Mouse (Mus musculus) urinary bladder, postnatal 4 days (tissue): Measurements from ENCODE around the gene Wbp11.

ENCODE experiments used
- DNase-seq, 2 experiments: peaks; one replicate each; pipeline ENCODE4 v3.0.0; 2021 to 2022; ENCODE audit warnings: low spot score in 2 of 2

The Wbp11 gene

GRCm38 (mm10) chr6:136827881-136828561 lies at the start of gene Wbp11:
Wbp11 (minus strand) TSS chr6:136828233.
- DNase-seq = peak; percentile 93 to 95

- DNase-seq = peak in 1 of 2 experiments; percentile 68
Observed at GRCm38 (mm10) chr6:136875670-136876069, 47.6 kb upstream of the Wbp11 start, which contains the start of gene Mgp. Mgp (minus strand) TSS chr6:136875823.

GRCm38 (mm10) chr6:136874599-136874998 lies 46.6 kb upstream of the Wbp11 start:
- DNase-seq = no peak

GRCm38 (mm10) chr6:136868921-136869320 lies 40.9 kb upstream of the Wbp11 start:
- DNase-seq = no peak

- no peak for DNase-seq
Observed at GRCm38 (mm10) chr6:136866150-136866549, 38.1 kb upstream of the Wbp11 start.

GRCm38 (mm10) chr6:136865360-136865759 lies 37.3 kb upstream of the Wbp11 start:
- DNase-seq = no peak

GRCm38 (mm10) chr6:136861020-136861419 lies 33.0 kb upstream of the Wbp11 start:
- DNase-seq = no peak

GRCm38 (mm10) chr6:136858420-136858819 lies 30.4 kb upstream of the Wbp11 start:
- no peak for DNase-seq

- DNase-seq = no peak
Observed at GRCm38 (mm10) chr6:136857873-136858260, 29.8 kb upstream of the Wbp11 start.

GRCm38 (mm10) chr6:136857186-136857872 lies 29.3 kb upstream of the Wbp11 start, which contains the start of gene Art4:
Art4 (minus strand) TSS chr6:136857733.
- DNase-seq = peak in 1 of 2 experiments; percentile 32

GRCm38 (mm10) chr6:136856071-136856636 lies 28.1 kb upstream of the Wbp11 start:
- DNase-seq = no peak

- DNase-seq = no peak
Observed at GRCm38 (mm10) chr6:136855183-136855582, 27.1 kb upstream of the Wbp11 start.

- no peak for DNase-seq
Observed at GRCm38 (mm10) chr6:136854361-136854781, 26.3 kb upstream of the Wbp11 start.

- no peak for DNase-seq
Observed at GRCm38 (mm10) chr6:136852762-136853161, 24.7 kb upstream of the Wbp11 start.

GRCm38 (mm10) chr6:136852348-136852747 lies 24.3 kb upstream of the Wbp11 start:
- DNase-seq = no peak

GRCm38 (mm10) chr6:136850267-136850666 lies 22.2 kb upstream of the Wbp11 start:
- no peak for DNase-seq

- no peak for DNase-seq
Observed at GRCm38 (mm10) chr6:136848971-136849370, 20.9 kb upstream of the Wbp11 start.

- DNase-seq = no peak
Observed at GRCm38 (mm10) chr6:136848399-136848798, 20.4 kb upstream of the Wbp11 start.

GRCm38 (mm10) chr6:136847790-136848189 lies 19.8 kb upstream of the Wbp11 start:
- DNase-seq = peak in 1 of 2 experiments; percentile 75

- no peak for DNase-seq
Observed at GRCm38 (mm10) chr6:136847267-136847666, 19.2 kb upstream of the Wbp11 start.

- DNase-seq = no peak
Observed at GRCm38 (mm10) chr6:136845706-136846480, 17.9 kb upstream of the Wbp11 start.

- DNase-seq = no peak
Observed at GRCm38 (mm10) chr6:136844903-136845302, 16.9 kb upstream of the Wbp11 start.
